Mouse (Mus musculus): Measurements from ENCODE around the gene 4931428L18Rik. TPM values are rescaled to one million over a fixed set of nuclear protein-coding genes. Genes with fewer than 3 reads are reported as not detected.

4931428L18Rik gene
- polyA plus RNA-seq, 1 experiment from 2014 or later, result 0.14 TPM

- H3K27ac ChIP-seq (ENCODE audit: low read length), result no peak overlapping the region
Measured at GRCm38 (mm10) chr1:31107961-31108360, 114.5 kb downstream of the 4931428L18Rik start.

GRCm38 (mm10) chr1:31102863-31103657 is 119.4 kb downstream of the 4931428L18Rik start:
- peaks cover 16% of the 10 kb centered on the region for H3K4me1 ChIP-seq (replicated peaks; ENCODE audit: control insufficient read depth, insufficient read depth, low read length)
- no peak overlapping the region for H3K9ac ChIP-seq (ENCODE audit: low read length)
- H3K27me3 ChIP-seq (ENCODE audit: control insufficient read depth, insufficient read depth, low read depth, low read length), result no peaks in the 10 kb centered on the region
- ATAC-seq (ENCODE audit: low read depth), result peak; percentile 90
- H3K4me3 ChIP-seq (ENCODE audit: low read length), result no peak overlapping the region
- H3K27ac ChIP-seq (ENCODE audit: low read length), result peak overlapping the region; percentile 5
- H3K4me2 ChIP-seq (ENCODE audit: low read depth, low read length), result peak overlapping the region; percentile 26
- H3K36me3 ChIP-seq (ENCODE audit: control insufficient read depth, insufficient read depth, low read length), result no peaks in the 10 kb centered on the region
- 18% methylated on average over 12 of the region's 12 CpGs for WGBS
- no peaks in the 10 kb centered on the region for H3K9me3 ChIP-seq (ENCODE audit: control insufficient read depth, low read length)

More at GRCm38 (mm10) chr1:31107961-31108360, 114.5 kb downstream of the 4931428L18Rik start:
- Histone ChIP-seq H3K9me3 (ENCODE audit: control insufficient read depth, low read length) (no peaks in the 10 kb centered on the region), H3K27me3 (ENCODE audit: control insufficient read depth, insufficient read depth, low read depth, low read length) (no peaks in the 10 kb centered on the region), H3K36me3 (ENCODE audit: control insufficient read depth, insufficient read depth, low read length) (no peaks in the 10 kb centered on the region), H3K9ac (ENCODE audit: low read length) (no peak overlapping the region), H3K4me3 (ENCODE audit: low read length) (no peak overlapping the region), H3K4me1 (replicated peaks; ENCODE audit: control insufficient read depth, insufficient read depth, low read length) (peaks cover 3% of the 10 kb centered on the region; the same call in 1 of the 2 replicates), H3K4me2 (ENCODE audit: low read depth, low read length) (no peak overlapping the region)
- no peak for ATAC-seq (ENCODE audit: low read depth)
- 82% methylated on average over 3 of the region's 3 CpGs for WGBS

- Histone ChIP-seq H3K4me1 (replicated peaks; ENCODE audit: control insufficient read depth, insufficient read depth, low read length) (peaks cover 16% of the 10 kb centered on the region), H3K4me3 (ENCODE audit: low read length) (no peak overlapping the region), H3K27ac (ENCODE audit: low read length) (peak overlapping the region; percentile 5), H3K27me3 (ENCODE audit: control insufficient read depth, insufficient read depth, low read depth, low read length) (no peaks in the 10 kb centered on the region), H3K36me3 (ENCODE audit: control insufficient read depth, insufficient read depth, low read length) (no peaks in the 10 kb centered on the region), H3K9me3 (ENCODE audit: control insufficient read depth, low read length) (no peaks in the 10 kb centered on the region), H3K9ac (ENCODE audit: low read length) (no peak overlapping the region), H3K4me2 (ENCODE audit: low read depth, low read length) (peak overlapping the region; percentile 26; the same call in 1 of the 2 replicates)
- WGBS, result 34% methylated on average over 2 of the region's 2 CpGs
- peak; percentile 68 for ATAC-seq (ENCODE audit: low read depth)
Measured at GRCm38 (mm10) chr1:31102280-31102679, 120.2 kb downstream of the 4931428L18Rik start.

- 74% methylated on average over 3 of the region's 3 CpGs for WGBS
Measured at GRCm38 (mm10) chr1:31097208-31097607, 125.3 kb downstream of the 4931428L18Rik start.

GRCm38 (mm10) chr1:31096466-31096793 is 126.1 kb downstream of the 4931428L18Rik start:
- Histone ChIP-seq H3K27ac (ENCODE audit: low read length) (no peak overlapping the region), H3K9ac (ENCODE audit: low read length) (no peak overlapping the region), H3K36me3 (ENCODE audit: control insufficient read depth, insufficient read depth, low read length) (no peaks in the 10 kb centered on the region), H3K4me2 (ENCODE audit: low read depth, low read length) (no peak overlapping the region), H3K9me3 (ENCODE audit: control insufficient read depth, low read length) (no peaks in the 10 kb centered on the region), H3K4me3 (ENCODE audit: low read length) (no peak overlapping the region), H3K4me1 (replicated peaks; ENCODE audit: control insufficient read depth, insufficient read depth, low read length) (peaks cover 15% of the 10 kb centered on the region), H3K27me3 (ENCODE audit: control insufficient read depth, insufficient read depth, low read depth, low read length) (no peaks in the 10 kb centered on the region)
- ATAC-seq (ENCODE audit: low read depth), result no peak
- 36% methylated on average over 2 of the region's 2 CpGs for WGBS

More at GRCm38 (mm10) chr1:31097208-31097607, 125.3 kb downstream of the 4931428L18Rik start:
- Histone ChIP-seq H3K9ac (ENCODE audit: low read length) (no peak overlapping the region), H3K4me2 (ENCODE audit: low read depth, low read length) (no peak overlapping the region), H3K27me3 (ENCODE audit: control insufficient read depth, insufficient read depth, low read depth, low read length) (no peaks in the 10 kb centered on the region), H3K36me3 (ENCODE audit: control insufficient read depth, insufficient read depth, low read length) (no peaks in the 10 kb centered on the region), H3K9me3 (ENCODE audit: control insufficient read depth, low read length) (no peaks in the 10 kb centered on the region), H3K4me3 (ENCODE audit: low read length) (no peak overlapping the region), H3K27ac (ENCODE audit: low read length) (no peak overlapping the region), H3K4me1 (replicated peaks; ENCODE audit: control insufficient read depth, insufficient read depth, low read length) (peaks cover 19% of the 10 kb centered on the region)
- ATAC-seq (ENCODE audit: low read depth), result no peak

GRCm38 (mm10) chr1:31095706-31096465 is 126.6 kb downstream of the 4931428L18Rik start:
- ATAC-seq (ENCODE audit: low read depth), result peak; percentile 59
- H3K4me2 ChIP-seq (ENCODE audit: low read depth, low read length), result no peak overlapping the region
- H3K9me3 ChIP-seq (ENCODE audit: control insufficient read depth, low read length), result no peaks in the 10 kb centered on the region
- H3K9ac ChIP-seq (ENCODE audit: low read length), result no peak overlapping the region
- peaks cover 14% of the 10 kb centered on the region for H3K4me1 ChIP-seq (replicated peaks; ENCODE audit: control insufficient read depth, insufficient read depth, low read length)
- 0 out of 2 replicates have a peak overlapping the region, but pooled peaks have one; percentile 10 for H3K27ac ChIP-seq (ENCODE audit: low read length)
- WGBS, result 38% methylated on average over 5 of the region's 5 CpGs
- no peaks in the 10 kb centered on the region for H3K27me3 ChIP-seq (ENCODE audit: control insufficient read depth, insufficient read depth, low read depth, low read length)
- no peaks in the 10 kb centered on the region for H3K36me3 ChIP-seq (ENCODE audit: control insufficient read depth, insufficient read depth, low read length)
- no peak overlapping the region for H3K4me3 ChIP-seq (ENCODE audit: low read length)

GRCm38 (mm10) chr1:31094792-31095191 is 127.7 kb downstream of the 4931428L18Rik start:
- no peaks in the 10 kb centered on the region for H3K36me3 ChIP-seq (ENCODE audit: control insufficient read depth, insufficient read depth, low read length)
- H3K9ac ChIP-seq (ENCODE audit: low read length), result no peak overlapping the region
- no peak overlapping the region for H3K4me3 ChIP-seq (ENCODE audit: low read length)
- peaks cover 14% of the 10 kb centered on the region for H3K4me1 ChIP-seq (replicated peaks; ENCODE audit: control insufficient read depth, insufficient read depth, low read length)
- H3K4me2 ChIP-seq (ENCODE audit: low read depth, low read length), result no peak overlapping the region
- no peaks in the 10 kb centered on the region for H3K9me3 ChIP-seq (ENCODE audit: control insufficient read depth, low read length)
- WGBS, result 44% methylated on average over 3 of the region's 3 CpGs
- peak overlapping the region; percentile 37 for H3K27ac ChIP-seq (ENCODE audit: low read length)
- ATAC-seq (ENCODE audit: low read depth), result peak; percentile 54
- H3K27me3 ChIP-seq (ENCODE audit: control insufficient read depth, insufficient read depth, low read depth, low read length), result no peaks in the 10 kb centered on the region

- no peaks in the 10 kb centered on the region for H3K27me3 ChIP-seq (ENCODE audit: control insufficient read depth, insufficient read depth, low read depth, low read length)
- no peak overlapping the region for H3K9ac ChIP-seq (ENCODE audit: low read length)
- H3K9me3 ChIP-seq (ENCODE audit: control insufficient read depth, low read length), result no peaks in the 10 kb centered on the region
- ATAC-seq (ENCODE audit: low read depth), result no peak
- H3K4me2 ChIP-seq (ENCODE audit: low read depth, low read length), result no peak overlapping the region
- no peak overlapping the region for H3K4me3 ChIP-seq (ENCODE audit: low read length)
- peaks cover 14% of the 10 kb centered on the region for H3K4me1 ChIP-seq (replicated peaks; ENCODE audit: control insufficient read depth, insufficient read depth, low read length)
- 43% methylated on average over 1 of the region's 1 CpGs for WGBS
- peak overlapping the region; percentile 37; the same call in 1 of the 2 replicates for H3K27ac ChIP-seq (ENCODE audit: low read length)
- no peaks in the 10 kb centered on the region for H3K36me3 ChIP-seq (ENCODE audit: control insufficient read depth, insufficient read depth, low read length)
Measured at GRCm38 (mm10) chr1:31093939-31094338, 128.5 kb downstream of the 4931428L18Rik start.

- no peak for ATAC-seq (ENCODE audit: low read depth)
- H3K9ac ChIP-seq (ENCODE audit: low read length), result no peak overlapping the region
- no peak overlapping the region for H3K4me3 ChIP-seq (ENCODE audit: low read length)
- H3K4me2 ChIP-seq (ENCODE audit: low read depth, low read length), result no peak overlapping the region
- H3K4me1 ChIP-seq (replicated peaks; ENCODE audit: control insufficient read depth, insufficient read depth, low read length), result peaks cover under 1% of the 10 kb centered on the region; the same call in 1 of the 2 replicates
- H3K36me3 ChIP-seq (ENCODE audit: control insufficient read depth, insufficient read depth, low read length), result no peaks in the 10 kb centered on the region
- H3K27ac ChIP-seq (ENCODE audit: low read length), result no peak overlapping the region
- H3K27me3 ChIP-seq (ENCODE audit: control insufficient read depth, insufficient read depth, low read depth, low read length), result no peaks in the 10 kb centered on the region
- no peaks in the 10 kb centered on the region for H3K9me3 ChIP-seq (ENCODE audit: control insufficient read depth, low read length)
- 81% methylated on average over 4 of the region's 4 CpGs for WGBS
Measured at GRCm38 (mm10) chr1:31088686-31089085, 133.8 kb downstream of the 4931428L18Rik start.

Measured in lung, embryonic 16.5 days (tissue).